Mouse (Mus musculus): ENCODE data around the gene Ube2n. TPM values are rescaled to one million over a fixed set of nuclear protein-coding genes. Genes with fewer than 3 reads are reported as not detected.

Gene Ube2n
- total and polyA plus RNA-seq, 3 experiments = 80.6 to 571 (median 212) TPM

- Histone ChIP-seq H3K4me1 (ENCODE audit: control insufficient read depth in 1 of 2, insufficient read depth in 2 of 2, low read length in 2 of 2) (peaks cover 0 to 14% of the 10 kb centered on the region in 2 experiments; a peak in 1 of 4 replicates), H3K4me3 (ENCODE audit: control insufficient read depth in 1 of 2, insufficient read depth in 1 of 2, low read depth in 2 of 2, low read length in 2 of 2) (no peak overlapping the region), H3K9ac (ENCODE audit: control insufficient read depth, low read depth, low read length, poor library complexity, severe bottlenecking) (no peak overlapping the region), H3K79me2 (ENCODE audit: control insufficient read depth, insufficient read depth, low read length, poor library complexity) (peaks cover 17% of the 10 kb centered on the region), H3K27ac (ENCODE audit: control insufficient read depth, low read depth, low read length) (no peak overlapping the region), H3K27me3 (ENCODE audit: control insufficient read depth in 1 of 2, insufficient read depth in 2 of 2, low read length in 2 of 2) (no peaks in the 10 kb centered on the region), H3K9me3 (replicated peaks; ENCODE audit: insufficient read depth, low read length) (no peaks in the 10 kb centered on the region), H3K36me3 (ENCODE audit: control insufficient read depth in 1 of 2, insufficient read depth in 2 of 2, low read length in 2 of 2) (peaks cover 0 to 14% of the 10 kb centered on the region in 2 experiments; a peak in 2 of 4 replicates)
- TF ChIP-seq ZMIZ1 (IDR thresholded peaks at IDR 0.05; ENCODE audit: low read depth, low read length) (no peak), E2F4 (IDR thresholded peaks at IDR 0.05; ENCODE audit: borderline replicate concordance, low read depth, low read length) (no peak), ETS1 (IDR thresholded peaks at IDR 0.05; ENCODE audit: low read depth, low read length) (no peak), POLR2A (IDR thresholded peaks at IDR 0.05; ENCODE audit: control insufficient read depth in 1 of 2, insufficient read depth in 1 of 2, low read depth in 1 of 2, low read length in 2 of 2, poor library complexity in 1 of 2) (no peak), RCOR1 (IDR thresholded peaks at IDR 0.05; ENCODE audit: low read depth, low read length) (no peak), MYC (IDR thresholded peaks at IDR 0.05; ENCODE audit: low read depth, low read length) (no peak), UBTF (IDR thresholded peaks at IDR 0.05; ENCODE audit: borderline replicate concordance, insufficient read depth, low read depth, low read length) (no peak), CHD2 (IDR thresholded peaks at IDR 0.05; ENCODE audit: low read length) (no peak), MEF2A (IDR thresholded peaks at IDR 0.05; ENCODE audit: extremely low read depth, insufficient replicate concordance, low read depth, low read length, poor library complexity, severe bottlenecking) (no peak), ELF1 (IDR thresholded peaks at IDR 0.05; ENCODE audit: low read depth, low read length) (no peak), GATA1 (IDR thresholded peaks at IDR 0.05; ENCODE audit: low read depth, low read length) (no peak), ZNF384 (IDR thresholded peaks at IDR 0.05; ENCODE audit: low read depth, low read length) (no peak), CHD1 (IDR thresholded peaks at IDR 0.05; ENCODE audit: low read depth, low read length) (no peak), POLR2AphosphoS2 (IDR thresholded peaks at IDR 0.05; ENCODE audit: low read length) (no peak), USF2 (IDR thresholded peaks at IDR 0.05; ENCODE audit: borderline replicate concordance in 1 of 2, insufficient read depth in 1 of 2, low read depth in 1 of 2, low read length in 2 of 2) (no peak), CTCF (IDR thresholded peaks at IDR 0.05 in 2 of 3, conservative IDR thresholded peaks at IDR 0.05 in 1 of 3; ENCODE audit: control insufficient read depth in 1 of 3, insufficient read depth in 1 of 3, low read depth in 2 of 3, low read length in 3 of 3, poor library complexity in 1 of 3, severe bottlenecking in 1 of 3) (no peak), ZC3H11A (IDR thresholded peaks at IDR 0.05; ENCODE audit: low read depth, low read length) (no peak)
- DNase-seq (ENCODE audit: low read depth, low spot score) = no peak
Observed at GRCm38 (mm10) chr10:95566786-95567185, 51.8 kb downstream of the Ube2n start.

GRCm38 (mm10) chr10:95567550-95567949 lies 52.6 kb downstream of the Ube2n start:
- Histone ChIP-seq H3K9ac (ENCODE audit: control insufficient read depth, low read depth, low read length, poor library complexity, severe bottlenecking) (no peak overlapping the region), H3K4me3 (ENCODE audit: control insufficient read depth in 1 of 2, insufficient read depth in 1 of 2, low read depth in 2 of 2, low read length in 2 of 2) (no peak overlapping the region), H3K79me2 (ENCODE audit: control insufficient read depth, insufficient read depth, low read length, poor library complexity) (peaks cover 11% of the 10 kb centered on the region), H3K27me3 (ENCODE audit: control insufficient read depth in 1 of 2, insufficient read depth in 2 of 2, low read length in 2 of 2) (no peaks in the 10 kb centered on the region; a peak in 1 of 4 replicates), H3K27ac (ENCODE audit: control insufficient read depth, low read depth, low read length) (no peak overlapping the region), H3K4me1 (ENCODE audit: control insufficient read depth in 1 of 2, insufficient read depth in 2 of 2, low read length in 2 of 2) (peaks cover 0 to 10% of the 10 kb centered on the region in 2 experiments; a peak in 1 of 4 replicates), H3K36me3 (ENCODE audit: control insufficient read depth in 1 of 2, insufficient read depth in 2 of 2, low read length in 2 of 2) (peaks cover 0 to 12% of the 10 kb centered on the region in 2 experiments; a peak in 2 of 4 replicates), H3K9me3 (replicated peaks; ENCODE audit: insufficient read depth, low read length) (no peaks in the 10 kb centered on the region)
- no peak for DNase-seq (ENCODE audit: low read depth, low spot score)
- TF ChIP-seq MAFK (IDR thresholded peaks at IDR 0.05; ENCODE audit: borderline replicate concordance, low read depth, low read length) (no peak), POLR2A (IDR thresholded peaks at IDR 0.05; ENCODE audit: control insufficient read depth in 1 of 2, insufficient read depth in 1 of 2, low read depth in 1 of 2, low read length in 2 of 2, poor library complexity in 1 of 2) (no peak), MAZ (IDR thresholded peaks at IDR 0.05; ENCODE audit: low read depth, low read length) (no peak), E2F4 (IDR thresholded peaks at IDR 0.05; ENCODE audit: borderline replicate concordance, low read depth, low read length) (no peak), NRF1 (IDR thresholded peaks at IDR 0.05; ENCODE audit: insufficient read depth, low read depth, low read length, poor library complexity, severe bottlenecking) (no peak), SMC3 (IDR thresholded peaks at IDR 0.05; ENCODE audit: low read depth, low read length) (no peak), MXI1 (IDR thresholded peaks at IDR 0.05; ENCODE audit: low read depth, low read length) (no peak)

Measured in MEL (cell line).